Mouse (Mus musculus) liver, postnatal 0 days (tissue): ENCODE measurements around the gene Ap1g1.

ENCODE experiments used
- CTCF ChIP-seq: sonication (generic); IDR thresholded peaks from 2 replicates; pipeline ENCODE4 v1.5.1; 2016; ENCODE audit warnings: antibody characterized with exemption, low read depth
- EP300 ChIP-seq: IDR thresholded peaks from 2 replicates; pipeline ENCODE4 v1.6.1; 2016; ENCODE audit warnings: antibody characterized with exemption, low read depth, mild to moderate bottlenecking

DNA sequence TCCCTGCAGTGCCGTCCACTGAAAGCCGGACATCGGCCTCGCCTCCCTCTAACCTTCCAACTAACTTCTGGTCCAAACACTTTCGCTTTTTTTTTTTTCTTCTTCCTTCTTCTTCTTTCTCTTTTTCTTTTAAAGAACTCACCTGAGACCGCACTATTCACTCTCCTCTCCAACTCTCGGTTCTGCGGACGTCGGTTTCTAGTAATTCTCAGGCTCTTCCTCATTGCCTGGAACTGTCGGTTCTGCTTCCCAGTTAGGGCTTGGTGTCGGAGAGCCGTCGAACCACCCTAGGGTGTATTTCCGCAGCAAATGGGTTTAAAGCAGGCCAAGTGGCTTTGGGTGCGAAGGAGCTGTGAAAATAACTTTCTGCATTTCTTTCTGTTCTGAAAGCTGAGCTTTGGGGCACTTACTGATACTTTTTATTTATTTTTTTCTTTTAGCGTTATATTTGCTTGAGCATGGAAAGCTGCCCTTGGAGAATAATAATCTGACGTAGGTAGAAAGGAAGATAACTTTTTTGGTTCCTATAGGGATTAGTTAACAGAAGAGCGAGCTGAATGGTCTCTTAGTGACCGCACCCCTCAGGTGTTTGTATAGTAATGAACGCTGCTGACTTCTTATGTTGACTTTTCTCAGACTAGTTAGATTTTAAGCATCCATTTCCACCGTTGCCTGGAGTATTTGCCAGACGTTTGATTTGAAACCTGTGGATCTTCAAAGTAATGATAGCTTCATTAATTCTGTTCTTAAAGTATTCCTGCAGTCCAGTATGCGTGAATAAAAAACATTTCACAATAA, 1.3 kb downstream of the Ap1g1 start:
- TF ChIP-seq EP300, result no peak
- no peak for TF ChIP-seq CTCF
